Mouse (Mus musculus): Measurements from ENCODE around the gene Fmnl3.

DNA sequence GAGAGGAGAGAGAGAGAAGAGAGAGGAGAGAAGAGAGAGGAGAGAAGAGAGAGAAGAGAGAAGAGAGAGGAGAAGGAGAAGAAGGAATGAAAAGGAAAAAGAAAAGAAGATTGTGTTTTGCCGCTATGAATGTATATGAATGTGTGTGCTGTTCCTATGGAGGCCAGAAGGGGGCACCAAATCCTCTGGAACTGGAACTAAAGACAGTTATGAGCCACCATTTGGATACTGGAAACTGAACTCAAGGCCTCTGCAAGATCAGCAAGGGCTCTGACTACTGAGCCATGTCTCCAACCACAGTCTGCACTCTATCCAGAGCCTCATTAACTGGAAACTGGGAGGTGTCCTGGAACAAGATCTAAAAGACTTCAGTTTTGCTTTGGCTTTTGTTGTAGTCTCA lies 43.3 kb downstream of the Fmnl3 start:
- TF ChIP-seq CTCF (IDR thresholded peaks at IDR 0.05; ENCODE audit: extremely low read depth, insufficient read depth, low read length) (peak; percentile 36; the same call in 1 of the 2 replicates), POLR2A (IDR thresholded peaks at IDR 0.05; ENCODE audit: extremely low read depth, insufficient read depth, low read length) (no peak)

All from cortical plate, adult 2 months (tissue).